Mouse (Mus musculus): ENCODE results near the gene Zmym2.
"Not testable (repeated sequence)": the region's sequence is repeated elsewhere in the genome, so short reads cannot be mapped to it uniquely, and the experiment has no call there.

Gene Zmym2

DNA sequence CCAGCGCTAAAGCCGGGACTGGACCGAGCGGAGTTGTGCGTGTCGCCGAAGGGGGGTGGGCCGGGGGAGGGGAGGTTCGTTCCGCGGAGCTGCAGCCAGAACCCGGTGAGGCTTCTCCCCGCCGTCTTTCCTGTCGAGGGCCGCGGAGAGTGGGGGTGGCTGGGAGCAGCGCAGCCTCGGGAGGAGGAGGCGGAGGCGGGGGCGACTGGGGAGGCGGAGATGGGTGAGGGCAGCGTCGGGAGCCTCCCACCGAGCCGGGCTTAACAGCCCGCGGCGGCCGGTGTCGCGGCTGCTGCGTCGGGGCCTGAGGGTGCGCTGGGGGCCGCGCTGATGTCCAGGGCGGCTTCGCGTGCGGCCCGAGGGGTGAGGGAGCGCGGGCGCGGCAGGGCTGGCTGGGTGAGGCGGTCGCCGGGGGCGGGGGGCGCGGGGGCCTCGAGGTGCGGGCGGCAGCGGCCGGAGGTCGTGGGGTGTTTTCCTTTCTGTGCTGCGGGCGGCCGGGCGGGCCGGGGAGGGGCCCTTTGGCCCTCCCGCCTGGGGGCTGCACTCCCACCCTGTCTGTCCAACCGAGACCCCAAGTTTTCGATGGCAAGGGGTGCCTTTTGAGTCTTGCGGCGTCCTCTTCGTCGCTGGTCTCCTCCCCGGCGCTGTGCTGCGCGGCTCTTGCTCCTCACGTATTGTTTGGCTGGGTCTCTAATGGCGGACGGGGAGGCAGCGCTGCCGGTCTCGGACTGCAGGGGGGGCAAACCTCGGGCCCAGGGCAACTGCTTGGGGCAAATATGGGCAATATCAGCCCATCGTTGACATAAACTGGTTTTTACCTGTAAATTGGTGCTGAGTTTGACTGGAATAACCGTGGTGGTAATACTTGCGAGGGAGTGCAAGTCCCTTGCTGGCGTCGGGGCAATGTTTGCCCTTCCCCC is at the start of gene Zmym2:
TSS of gene Zmym2 (plus strand) at position 60 of the 920 bp plus-strand sequence.
- in situ Hi-C loops (cut with MboI): not testable (repeated sequence)

- in situ Hi-C loops (cut with MboI): no loop called here
Observed at GRCm38 (mm10) chr14:56844033-56844432, 42.4 kb upstream of the Zmym2 start.

- in situ Hi-C loops (cut with MboI): no loop called here
Observed at GRCm38 (mm10) chr14:56844507-56844906, 41.9 kb upstream of the Zmym2 start.

- in situ Hi-C loops (cut with MboI): no loop called here
Observed at GRCm38 (mm10) chr14:56848322-56848721, 38.1 kb upstream of the Zmym2 start.

- in situ Hi-C loops (cut with MboI): no loop called here
Observed at GRCm38 (mm10) chr14:56849681-56850080, 36.8 kb upstream of the Zmym2 start.

- in situ Hi-C loops (cut with MboI): no loop called here
Observed at GRCm38 (mm10) chr14:56864041-56864440, 22.4 kb upstream of the Zmym2 start.

GRCm38 (mm10) chr14:56864641-56865040 is 21.8 kb upstream of the Zmym2 start:
- in situ Hi-C loops (cut with MboI): no loop called here

DNA sequence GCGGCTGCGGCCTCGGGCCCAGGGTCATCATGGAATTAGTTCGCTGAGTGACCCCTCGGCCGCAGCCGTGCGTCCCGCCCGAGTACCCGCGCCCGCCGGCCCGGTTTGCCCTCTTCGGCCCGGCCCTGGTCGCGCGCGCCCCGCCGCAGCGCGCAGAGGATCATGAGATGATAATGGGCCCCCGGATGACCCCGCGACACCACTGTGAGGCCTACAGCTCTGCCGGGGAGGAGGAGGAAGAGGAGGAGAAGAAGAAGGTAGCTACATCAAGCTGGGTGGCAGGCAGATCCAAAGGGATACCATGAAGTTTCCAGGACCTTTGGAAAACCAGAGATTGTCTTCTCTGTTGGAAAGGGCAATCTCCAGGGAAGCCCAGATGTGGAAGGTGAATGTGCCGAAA is 21.3 kb upstream of the Zmym2 start:
- in situ Hi-C loops (cut with MboI): not testable (repeated sequence)

DNA sequence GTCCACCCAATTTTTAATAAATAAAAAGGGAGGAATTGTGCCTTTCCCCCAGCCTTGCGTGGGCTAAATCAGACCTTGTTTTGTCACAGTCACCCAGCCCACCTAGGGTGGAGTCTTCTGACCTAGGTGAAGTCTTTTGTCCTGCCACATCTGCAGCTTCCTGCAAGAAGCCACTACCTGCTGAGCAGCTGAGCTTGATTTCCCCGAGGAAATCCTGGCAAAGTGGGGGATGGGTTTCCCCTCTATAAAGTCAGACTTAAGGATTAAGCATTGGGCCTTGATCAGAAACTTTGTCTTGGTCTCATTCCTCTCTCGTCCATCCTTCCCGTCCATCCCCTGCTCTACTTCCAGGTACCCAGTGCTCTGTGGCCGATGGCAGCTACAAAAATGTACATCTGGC is 12.9 kb upstream of the Zmym2 start:
- in situ Hi-C loops (cut with MboI): no loop called here

- in situ Hi-C loops (cut with MboI): no loop called here
Observed at GRCm38 (mm10) chr14:56875586-56876159, 10.8 kb upstream of the Zmym2 start.

- in situ Hi-C loops (cut with MboI): no loop called here
Observed at GRCm38 (mm10) chr14:56881271-56881670, 5.2 kb upstream of the Zmym2 start.

DNA sequence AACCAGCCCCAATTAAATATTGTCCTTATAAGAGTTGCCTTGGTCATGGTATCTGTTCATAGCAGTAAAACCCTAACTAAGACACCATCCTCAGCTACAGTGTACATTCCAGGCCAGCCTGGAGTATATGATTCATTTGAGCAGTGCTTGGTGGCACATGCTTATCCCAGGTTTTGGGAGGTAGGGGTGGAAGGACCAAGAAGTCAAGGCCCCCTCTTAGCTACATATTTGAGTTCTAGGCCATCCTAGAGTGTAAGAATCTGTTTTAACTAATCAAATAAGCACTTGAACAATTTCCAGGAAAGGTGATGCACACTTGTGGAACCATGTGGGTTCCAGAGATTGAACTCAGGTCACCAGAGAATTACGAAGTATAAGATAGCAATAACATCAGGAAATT is 3.0 kb upstream of the Zmym2 start:
- in situ Hi-C loops (cut with MboI): no loop called here

DNA sequence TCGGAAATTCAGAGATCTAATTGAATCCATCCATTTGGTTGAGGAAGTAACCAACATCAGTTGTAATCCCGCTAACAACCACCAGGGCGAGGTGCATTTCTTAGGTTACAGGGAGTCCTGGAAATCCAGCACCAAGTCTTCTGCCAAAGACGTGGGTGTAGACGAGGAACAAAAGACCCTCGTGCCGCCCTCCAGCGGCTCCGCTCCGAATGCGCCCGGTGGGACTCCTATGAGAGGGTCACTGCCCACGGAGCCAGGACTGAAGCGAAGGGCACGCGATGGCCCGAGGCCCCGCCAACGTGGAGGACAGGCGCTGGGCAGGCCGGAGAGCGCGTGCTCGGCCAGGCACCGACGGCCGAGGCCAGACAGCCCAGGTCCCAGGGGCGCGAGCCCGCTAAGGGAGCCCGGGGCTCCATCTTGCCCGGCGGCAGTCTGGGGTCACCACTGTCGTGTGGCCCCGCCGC is 1.1 kb upstream of the Zmym2 start:
- in situ Hi-C loops (cut with MboI): no loop called here

DNA sequence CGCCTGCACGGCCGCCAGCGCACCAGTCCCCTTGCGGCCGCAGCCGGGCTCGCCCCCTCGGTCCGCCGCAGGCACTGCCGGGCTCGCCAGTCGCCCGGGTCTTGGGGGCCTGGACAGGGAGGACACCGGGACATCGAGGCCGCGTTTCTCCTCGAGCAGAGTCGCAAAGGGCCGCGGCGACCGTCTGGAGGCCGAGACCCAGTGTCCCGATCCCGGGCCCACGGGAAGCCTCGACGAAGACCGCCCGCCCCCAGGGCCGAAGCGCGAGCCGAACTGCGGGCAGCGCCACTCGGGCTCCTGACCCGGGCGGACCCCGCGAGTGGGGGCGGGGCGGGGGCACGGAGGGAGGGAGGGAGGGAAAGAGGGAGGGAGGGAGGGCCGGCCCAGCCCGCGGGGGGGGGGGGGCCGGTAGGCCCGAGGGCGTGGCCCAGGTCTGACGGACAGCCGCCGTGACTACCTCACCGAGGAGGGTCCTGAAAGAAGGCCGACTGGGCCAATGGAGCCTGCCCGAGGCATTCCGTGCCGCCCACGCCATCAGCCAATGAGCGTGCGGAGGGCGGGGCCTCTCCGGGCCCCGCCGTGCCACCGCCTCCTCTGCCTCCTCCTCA is 363 bp upstream of the Zmym2 start:
- in situ Hi-C loops (cut with MboI): not testable (repeated sequence)

- in situ Hi-C loops (cut with MboI): no loop called here
Observed at GRCm38 (mm10) chr14:56887514-56887880, 1.0 kb downstream of the Zmym2 start.

DNA sequence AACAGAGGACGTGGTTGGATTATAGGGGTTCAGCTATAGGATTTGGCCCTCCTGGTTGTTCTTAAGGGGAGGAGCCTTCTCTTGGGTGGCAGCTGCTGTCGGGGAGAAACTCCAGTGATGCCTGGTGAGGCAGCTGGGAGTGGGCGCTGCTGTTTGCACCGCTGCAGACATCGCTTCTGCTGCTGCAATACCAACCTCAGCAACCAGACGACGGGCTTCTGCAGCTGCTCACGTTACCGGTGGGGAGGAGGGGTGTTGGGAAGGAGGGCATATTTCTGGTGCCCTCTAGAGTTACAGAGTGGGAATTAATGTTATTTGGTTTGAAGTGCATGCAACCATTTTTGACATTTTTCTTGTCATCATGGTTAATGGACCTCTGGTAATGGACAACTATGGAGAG is 1.4 kb downstream of the Zmym2 start:
- in situ Hi-C loops (cut with MboI): no loop called here

GRCm38 (mm10) chr14:56888416-56888815 is 2.0 kb downstream of the Zmym2 start:
- in situ Hi-C loops (cut with MboI): no loop called here

- in situ Hi-C loops (cut with MboI): no loop called here
Observed at GRCm38 (mm10) chr14:56894417-56894816, 8.0 kb downstream of the Zmym2 start.

- in situ Hi-C loops (cut with MboI): no loop called here
Observed at GRCm38 (mm10) chr14:56896521-56896920, 10.1 kb downstream of the Zmym2 start.

DNA sequence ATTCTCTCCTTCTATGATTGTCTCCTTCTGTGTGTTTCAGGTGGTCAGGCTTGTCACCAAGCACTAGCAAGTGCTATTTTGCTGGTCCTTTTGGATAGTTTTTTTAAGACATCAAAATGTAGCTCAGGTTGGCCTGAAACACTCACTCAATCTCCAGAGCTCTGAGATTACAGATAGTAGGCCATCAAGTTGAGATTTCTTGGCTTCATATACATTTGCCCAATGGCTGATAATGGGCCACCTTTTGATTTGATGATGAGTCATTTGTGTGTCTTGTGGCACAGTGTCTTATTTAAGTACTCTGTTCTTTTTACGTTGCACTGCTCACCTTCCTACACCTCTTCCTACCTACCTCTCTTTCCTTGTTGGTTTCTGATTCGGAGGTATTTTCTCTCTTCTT is 11.0 kb downstream of the Zmym2 start:
- in situ Hi-C loops (cut with MboI): no loop called here

DNA sequence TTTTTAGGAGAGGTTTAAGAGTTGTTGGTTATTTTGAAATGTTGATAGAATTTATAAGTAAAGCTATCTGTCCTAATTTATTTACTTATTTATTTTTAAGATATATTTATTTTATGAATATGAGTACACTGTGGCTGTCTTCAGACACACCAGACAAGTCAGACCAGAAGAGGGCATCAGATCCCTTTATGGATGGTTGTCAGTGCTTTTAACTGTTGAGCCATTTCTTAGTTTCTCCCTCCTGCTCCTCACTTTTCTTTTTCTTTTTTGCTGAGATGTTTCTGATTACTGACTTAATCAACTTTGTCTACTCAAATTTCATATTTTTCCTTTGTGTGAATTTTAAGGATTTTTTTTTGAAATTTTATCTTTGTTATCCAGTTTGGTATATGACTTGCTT is 13.2 kb downstream of the Zmym2 start:
- in situ Hi-C loops (cut with MboI): no loop called here

GRCm38 (mm10) chr14:56903039-56903438 is 16.6 kb downstream of the Zmym2 start:
- in situ Hi-C loops (cut with MboI): no loop called here

- in situ Hi-C loops (cut with MboI): no loop called here
Observed at GRCm38 (mm10) chr14:56905696-56906095, 19.2 kb downstream of the Zmym2 start.

Measured in mature B cell (primary cell).